Mouse (Mus musculus): Measurements from ENCODE around the gene 2610021A01Rik. TPM values are rescaled to one million over a fixed set of nuclear protein-coding genes. Genes with fewer than 3 reads are reported as not detected.
"Not testable (repeated sequence)": the region's sequence is repeated elsewhere in the genome, so short reads cannot be mapped to it uniquely, and the experiment has no call there.

Gene 2610021A01Rik
- polyA plus RNA-seq (2012; rRNA removed) (2.5 and 4.0 TPM in 2 replicates), polyA plus RNA-seq (2014; fragmentation: Nextera tagmentation; extraction: Ambion mirVana) (4.3 and 5.5 TPM in 2 replicates)

GRCm38 (mm10) chr7:41599034-41599813 is at the start of gene 2610021A01Rik:
Gene 2610021A01Rik, plus strand, starts transcription at chr7:41599230.
- Histone ChIP-seq H3K27me3 (ENCODE audit: control insufficient read depth, insufficient read depth, low read length) (no peaks in the 10 kb centered on the region), H3K4me3 (ENCODE audit: insufficient read depth in 1 of 2, low read depth in 2 of 2, low read length in 2 of 2) (peak within 1 kb of the TSS; percentile 77 to 95), H3K36me3 (replicated peaks; ENCODE audit: control insufficient read depth, insufficient read depth, low read depth) (no peaks in the 10 kb centered on the region), H3K27ac (no peak within 1 kb of the TSS), H3K9me3 (ENCODE audit: control insufficient read depth, low read length) (no peaks in the 10 kb centered on the region), H3K4me1 (replicated peaks; ENCODE audit: control insufficient read depth in 2 of 2, insufficient read depth in 2 of 2, low read length in 1 of 2) (peaks cover 0 to 5% of the 10 kb centered on the region in 2 experiments; a peak in 1 of 4 replicates), H3K9ac (replicated peaks) (peak within 1 kb of the TSS; percentile 80), H3K4me2 (ENCODE audit: low read depth) (peak within 1 kb of the TSS; percentile 81)
- TF ChIP-seq EP300 (IDR thresholded peaks at IDR 0.05; ENCODE audit: low read depth) (no peak), CTCF (IDR thresholded peaks at IDR 0.05; ENCODE audit: low read depth) (0 out of 2 replicates have a peak, but pooled peaks have one; percentile 15)
- DNase-seq (ENCODE audit: low read depth in 3 of 3, low spot score in 3 of 3) (peak; percentile 76 to 79 (median 79)), ATAC-seq (ENCODE audit: insufficient read depth) (peak; percentile 96)
- WGBS (ENCODE audit: insufficient replicate concordance), result 1% methylated on average over 41 of the region's 41 CpGs

GRCm38 (mm10) chr7:41560681-41561080 is 38.3 kb upstream of the 2610021A01Rik start:
- Histone ChIP-seq H3K4me2 (ENCODE audit: low read depth) (no peak overlapping the region), H3K9me3 (ENCODE audit: control insufficient read depth, low read length) (no peaks in the 10 kb centered on the region), H3K27ac (no peak overlapping the region), H3K4me1 (replicated peaks; ENCODE audit: control insufficient read depth in 2 of 2, insufficient read depth in 2 of 2, low read length in 1 of 2) (no peaks in the 10 kb centered on the region), H3K36me3 (replicated peaks; ENCODE audit: control insufficient read depth, insufficient read depth, low read depth) (no peaks in the 10 kb centered on the region), H3K9ac (replicated peaks) (no peak overlapping the region), H3K4me3 (ENCODE audit: insufficient read depth in 1 of 2, low read depth in 2 of 2, low read length in 2 of 2) (no peak overlapping the region), H3K27me3 (ENCODE audit: control insufficient read depth, insufficient read depth, low read length) (no peaks in the 10 kb centered on the region)
- no peak for ATAC-seq (ENCODE audit: insufficient read depth)
- no peak for TF ChIP-seq EP300 (IDR thresholded peaks at IDR 0.05; ENCODE audit: low read depth)
- TF ChIP-seq CTCF (IDR thresholded peaks at IDR 0.05; ENCODE audit: low read depth), result no peak
- WGBS (ENCODE audit: insufficient replicate concordance), result 64% methylated on average over 8 of the region's 8 CpGs
- DNase-seq (ENCODE audit: low read depth in 3 of 3, low spot score in 3 of 3), result no peak

DNA sequence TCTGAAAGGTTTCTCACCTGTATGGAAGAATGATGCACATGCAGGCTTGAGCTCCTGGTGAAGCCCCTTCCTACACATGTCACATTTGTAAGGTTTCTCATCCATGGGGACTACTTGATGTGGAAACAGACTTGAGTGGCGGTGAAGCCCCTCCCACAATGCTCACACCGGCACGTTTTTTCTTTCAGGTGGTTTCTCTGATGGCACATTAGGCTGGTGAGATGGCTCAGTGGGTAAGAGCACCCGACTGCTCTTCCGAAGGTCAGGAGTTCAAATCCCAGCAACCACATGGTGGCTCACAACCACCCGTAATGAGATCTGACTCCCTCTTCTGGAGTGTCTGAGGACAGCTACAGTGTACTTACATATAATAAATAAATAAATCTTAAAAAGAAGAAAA is 25.5 kb upstream of the 2610021A01Rik start, which contains the start of gene Gm6871:
Gene Gm6871 (minus strand): TSS at position 101 of the 400 bp plus-strand sequence.
- not testable (repeated sequence) for H3K9me3 ChIP-seq (ENCODE audit: control insufficient read depth, low read length); H3K9ac ChIP-seq (replicated peaks); DNase-seq (ENCODE audit: low read depth in 3 of 3, low spot score in 3 of 3); H3K27ac ChIP-seq; H3K36me3 ChIP-seq (replicated peaks; ENCODE audit: control insufficient read depth, insufficient read depth, low read depth); H3K4me1 ChIP-seq (replicated peaks; ENCODE audit: control insufficient read depth in 2 of 2, insufficient read depth in 2 of 2, low read length in 1 of 2); H3K4me2 ChIP-seq (ENCODE audit: low read depth); H3K27me3 ChIP-seq (ENCODE audit: control insufficient read depth, insufficient read depth, low read length); H3K4me3 ChIP-seq (ENCODE audit: insufficient read depth in 1 of 2, low read depth in 2 of 2, low read length in 2 of 2); ATAC-seq (ENCODE audit: insufficient read depth)
- 59% methylated on average over 5 of the region's 6 CpGs for WGBS (ENCODE audit: insufficient replicate concordance)

- WGBS (ENCODE audit: insufficient replicate concordance), result 78% methylated on average over 2 of the region's 2 CpGs
- Histone ChIP-seq H3K4me3 (ENCODE audit: insufficient read depth in 1 of 2, low read depth in 2 of 2, low read length in 2 of 2) (no peak overlapping the region), H3K4me2 (ENCODE audit: low read depth) (no peak overlapping the region), H3K4me1 (replicated peaks; ENCODE audit: control insufficient read depth in 2 of 2, insufficient read depth in 2 of 2, low read length in 1 of 2) (no peaks in the 10 kb centered on the region), H3K27me3 (ENCODE audit: control insufficient read depth, insufficient read depth, low read length) (no peaks in the 10 kb centered on the region), H3K9me3 (ENCODE audit: control insufficient read depth, low read length) (no peaks in the 10 kb centered on the region), H3K27ac (no peak overlapping the region), H3K9ac (replicated peaks) (no peak overlapping the region), H3K36me3 (replicated peaks; ENCODE audit: control insufficient read depth, insufficient read depth, low read depth) (no peaks in the 10 kb centered on the region)
- TF ChIP-seq CTCF (IDR thresholded peaks at IDR 0.05; ENCODE audit: low read depth) (no peak), EP300 (IDR thresholded peaks at IDR 0.05; ENCODE audit: low read depth) (no peak)
- ATAC-seq (ENCODE audit: insufficient read depth) (no peak), DNase-seq (ENCODE audit: low read depth in 3 of 3, low spot score in 3 of 3) (no peak)
Measured at GRCm38 (mm10) chr7:41577956-41578355, 21.1 kb upstream of the 2610021A01Rik start.

DNA sequence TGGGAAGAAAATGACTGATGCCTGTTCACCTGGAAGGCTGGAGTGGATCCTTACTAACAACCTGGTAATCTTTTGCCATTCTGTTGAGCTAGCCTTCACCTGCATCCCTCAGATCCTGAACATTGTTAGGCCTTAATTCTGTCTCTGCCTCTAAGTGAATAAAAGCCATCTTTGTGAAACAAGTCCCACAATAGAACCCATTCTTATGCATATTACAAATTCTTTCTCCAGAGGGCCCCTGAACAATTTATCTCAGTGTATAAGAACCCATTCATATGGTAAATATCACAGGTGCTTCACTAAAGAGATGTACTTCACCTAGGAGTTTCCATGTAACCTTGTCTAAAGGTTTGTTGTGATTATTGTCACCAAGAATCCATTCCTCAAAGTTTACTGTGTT is 17.0 kb upstream of the 2610021A01Rik start:
- Histone ChIP-seq H3K4me1 (replicated peaks; ENCODE audit: control insufficient read depth in 2 of 2, insufficient read depth in 2 of 2, low read length in 1 of 2) (no peaks in the 10 kb centered on the region), H3K27me3 (ENCODE audit: control insufficient read depth, insufficient read depth, low read length) (no peaks in the 10 kb centered on the region), H3K9ac (replicated peaks) (no peak overlapping the region), H3K36me3 (replicated peaks; ENCODE audit: control insufficient read depth, insufficient read depth, low read depth) (no peaks in the 10 kb centered on the region), H3K9me3 (ENCODE audit: control insufficient read depth, low read length) (no peaks in the 10 kb centered on the region), H3K4me3 (ENCODE audit: insufficient read depth in 1 of 2, low read depth in 2 of 2, low read length in 2 of 2) (no peak overlapping the region), H3K4me2 (ENCODE audit: low read depth) (no peak overlapping the region), H3K27ac (no peak overlapping the region)
- no peak for TF ChIP-seq CTCF (IDR thresholded peaks at IDR 0.05; ENCODE audit: low read depth)
- no peak for TF ChIP-seq EP300 (IDR thresholded peaks at IDR 0.05; ENCODE audit: low read depth)
- no peak for ATAC-seq (ENCODE audit: insufficient read depth)
- no peak for DNase-seq (ENCODE audit: low read depth in 3 of 3, low spot score in 3 of 3)

- not testable (repeated sequence) for H3K4me1 ChIP-seq (replicated peaks; ENCODE audit: control insufficient read depth in 2 of 2, insufficient read depth in 2 of 2, low read length in 1 of 2); H3K4me3 ChIP-seq (ENCODE audit: insufficient read depth in 1 of 2, low read depth in 2 of 2, low read length in 2 of 2); H3K27ac ChIP-seq; H3K36me3 ChIP-seq (replicated peaks; ENCODE audit: control insufficient read depth, insufficient read depth, low read depth); H3K4me2 ChIP-seq (ENCODE audit: low read depth); ATAC-seq (ENCODE audit: insufficient read depth); H3K9me3 ChIP-seq (ENCODE audit: control insufficient read depth, low read length); DNase-seq (ENCODE audit: low read depth in 3 of 3, low spot score in 3 of 3); H3K9ac ChIP-seq (replicated peaks); H3K27me3 ChIP-seq (ENCODE audit: control insufficient read depth, insufficient read depth, low read length)
Measured at GRCm38 (mm10) chr7:41587831-41588230, 11.2 kb upstream of the 2610021A01Rik start.
